Mouse (Mus musculus) heart, postnatal 0 days (tissue): ENCODE measurements around the gene Meis2.

Experiments used
- CTCF ChIP-seq: IDR thresholded peaks from 2 replicates; pipeline ENCODE4 v1.5.1; 2016; ENCODE audit warnings: antibody characterized with exemption, control low read depth, low read depth
- EP300 ChIP-seq: IDR thresholded peaks from 2 replicates; pipeline ENCODE4 v1.6.1; 2016; ENCODE audit warnings: antibody characterized with exemption, low read depth

- TF ChIP-seq CTCF = no peak
- TF ChIP-seq EP300 = no peak
Measured at GRCm38 (mm10) chr2:115923247-115923646, 142.4 kb downstream of the Meis2 start.
